Mouse (Mus musculus) heart, postnatal 36 days (tissue): ENCODE measurements around the gene Brms1l. TPM values are rescaled to one million over a fixed set of nuclear protein-coding genes. Genes with fewer than 3 reads are reported as not detected.
"Not testable (repeated sequence)": the region's sequence is repeated elsewhere in the genome, so short reads cannot be mapped to it uniquely, and the experiment has no call there.

Experiments
- DNase-seq, 2 experiments: peaks; one replicate each; pipeline ENCODE4 v3.0.0; 2021 to 2022
- intact Hi-C: fragments of 180-260 bp; cut with DNase I; formaldehyde crosslinking; loops from one replicate; pipeline ENCODE4 v1.15.1; 2025
- total RNA-seq, 2 experiments: library from RNA; stranded (reverse); gene quantifications; 2 replicates each; pipeline ENCODE4 v1.2.3; 2021

Brms1l gene
- 10 to 100 TPM; 19.2 to 21.6 TPM for total RNA-seq

- DNase-seq: peak; percentile 89 to 90
- intact Hi-C loops: no loop called here
Measured at GRCm38 (mm10) chr12:55836199-55836951, at the start of gene Brms1l. Gene Brms1l, plus strand, starts transcription at chr12:55836324.

- DNase-seq, intact Hi-C loops: not testable (repeated sequence)
Measured at GRCm38 (mm10) chr12:55794485-55794884, 41.6 kb upstream of the Brms1l start.

GRCm38 (mm10) chr12:55797103-55797502 lies 39.0 kb upstream of the Brms1l start:
- intact Hi-C loops: loop anchor here (2.0 kb wide), 1 partner anchor 24 kb away; the partner anchor contains the start of gene Ralgapa1
- no peak for DNase-seq

- intact Hi-C loops: no loop called here
Measured at GRCm38 (mm10) chr12:55798745-55799144, 37.4 kb upstream of the Brms1l start.

GRCm38 (mm10) chr12:55800144-55800543 lies 36.0 kb upstream of the Brms1l start:
- intact Hi-C loops: no loop called here
- no peak for DNase-seq

More at GRCm38 (mm10) chr12:55798745-55799144, 37.4 kb upstream of the Brms1l start:
- no peak for DNase-seq

GRCm38 (mm10) chr12:55801131-55801530 lies 35.0 kb upstream of the Brms1l start:
- no peak for DNase-seq
- intact Hi-C loops: no loop called here

GRCm38 (mm10) chr12:55805035-55805434 lies 31.1 kb upstream of the Brms1l start:
- DNase-seq: no peak
- intact Hi-C loops: no loop called here

- intact Hi-C loops: no loop called here
- DNase-seq: no peak
Measured at GRCm38 (mm10) chr12:55816488-55816887, 19.6 kb upstream of the Brms1l start.

GRCm38 (mm10) chr12:55820119-55820660 lies 15.9 kb upstream of the Brms1l start:
- peak; percentile 56 to 71 for DNase-seq
- intact Hi-C loops: loop anchor here (2.0 kb wide), 1 partner anchor 23 kb away; no protein-coding TSS in a partner anchor

- peak; percentile 87 to 90 for DNase-seq
- intact Hi-C loops: loop anchor here (2.0 kb wide), 1 partner anchor 24 kb away; no protein-coding TSS in a partner anchor
Measured at GRCm38 (mm10) chr12:55820661-55821314, 15.3 kb upstream of the Brms1l start, which contains the start of gene Ralgapa1. Gene Ralgapa1, minus strand, starts transcription at chr12:55821167.

GRCm38 (mm10) chr12:55824027-55824426 lies 12.1 kb upstream of the Brms1l start:
- DNase-seq: no peak
- intact Hi-C loops: no loop called here

- no peak for DNase-seq
- intact Hi-C loops: no loop called here
Measured at GRCm38 (mm10) chr12:55825537-55825936, 10.6 kb upstream of the Brms1l start.

- intact Hi-C loops: loop anchor here (1.0 to 5.0 kb wide), 3 partner anchors 53 to 519 kb away; no protein-coding TSS in a partner anchor
- peak; percentile 77 to 84 for DNase-seq
Measured at GRCm38 (mm10) chr12:55831101-55831500, 5.0 kb upstream of the Brms1l start.

- DNase-seq: no peak
- intact Hi-C loops: loop anchor here (5.0 kb wide), 1 partner anchor 521 kb away; no protein-coding TSS in a partner anchor
Measured at GRCm38 (mm10) chr12:55832961-55833360, 3.2 kb upstream of the Brms1l start.

GRCm38 (mm10) chr12:55833906-55834625 lies 2.1 kb upstream of the Brms1l start:
- DNase-seq: no peak

GRCm38 (mm10) chr12:55834891-55835290 lies 1.2 kb upstream of the Brms1l start:
- no peak for DNase-seq
- intact Hi-C loops: loop anchor here (5.0 kb wide), 1 partner anchor 523 kb away; no protein-coding TSS in a partner anchor

More at GRCm38 (mm10) chr12:55833906-55834625, 2.1 kb upstream of the Brms1l start:
- intact Hi-C loops: loop anchor here (5.0 kb wide), 1 partner anchor 522 kb away; no protein-coding TSS in a partner anchor

GRCm38 (mm10) chr12:55835857-55836198 lies 296 bp upstream of the Brms1l start:
- DNase-seq: no peak
- intact Hi-C loops: no loop called here

GRCm38 (mm10) chr12:55837495-55837894 lies 1.4 kb downstream of the Brms1l start:
- intact Hi-C loops: no loop called here
- no peak for DNase-seq

- intact Hi-C loops: no loop called here
- DNase-seq: no peak
Measured at GRCm38 (mm10) chr12:55846741-55847140, 10.6 kb downstream of the Brms1l start.

- intact Hi-C loops: no loop called here
- DNase-seq: no peak
Measured at GRCm38 (mm10) chr12:55847851-55848250, 11.7 kb downstream of the Brms1l start.
